Mouse (Mus musculus) neural tube, embryonic 10.5 days (tissue): ENCODE data around the gene Fbf1.
"Not testable (repeated sequence)": the region's sequence is repeated elsewhere in the genome, so short reads cannot be mapped to it uniquely, and the experiment has no call there.

Source experiments
- DNase-seq: peaks from one replicate; pipeline ENCODE4 v3.0.0-alpha.2; 2017; ENCODE audit warnings: low spot score; ENCODE audit errors: extremely low spot score

Fbf1 gene

GRCm38 (mm10) chr11:116109441-116110081 is 58.4 kb downstream of the Fbf1 start:
- peak; percentile 48 for DNase-seq

- no peak for DNase-seq
These were observed 59.4 kb downstream of the Fbf1 start for GRCm38 (mm10) chr11:116108464-116109137.

GRCm38 (mm10) chr11:116107777-116108285 is 60.1 kb downstream of the Fbf1 start:
- DNase-seq = peak; percentile 42

GRCm38 (mm10) chr11:116106963-116107776 is 60.8 kb downstream of the Fbf1 start:
- DNase-seq = no peak

GRCm38 (mm10) chr11:116106154-116106962 is 61.6 kb downstream of the Fbf1 start:
- DNase-seq = peak; percentile 50

- DNase-seq = no peak
These were observed 62.9 kb downstream of the Fbf1 start for GRCm38 (mm10) chr11:116105065-116105464.

GRCm38 (mm10) chr11:116104006-116104646 is 63.8 kb downstream of the Fbf1 start:
- peak; percentile 56 for DNase-seq

- DNase-seq = no peak
These were observed 64.4 kb downstream of the Fbf1 start for GRCm38 (mm10) chr11:116103572-116103971.

- no peak for DNase-seq
These were observed 65.5 kb downstream of the Fbf1 start for GRCm38 (mm10) chr11:116102472-116102871.

- no peak for DNase-seq
These were observed 66.0 kb downstream of the Fbf1 start for GRCm38 (mm10) chr11:116101931-116102381.

- DNase-seq = no peak
These were observed 67.1 kb downstream of the Fbf1 start for GRCm38 (mm10) chr11:116100839-116101238.

GRCm38 (mm10) chr11:116100385-116100784 is 67.6 kb downstream of the Fbf1 start:
- no peak for DNase-seq

GRCm38 (mm10) chr11:116099462-116099861 is 68.5 kb downstream of the Fbf1 start:
- no peak for DNase-seq

- no peak for DNase-seq
These were observed 69.1 kb downstream of the Fbf1 start for GRCm38 (mm10) chr11:116098711-116099460.

GRCm38 (mm10) chr11:116096213-116097108 is 71.5 kb downstream of the Fbf1 start:
- DNase-seq = no peak

GRCm38 (mm10) chr11:116095573-116095972 is 72.4 kb downstream of the Fbf1 start:
- DNase-seq = no peak

GRCm38 (mm10) chr11:116093771-116094565 is 74.0 kb downstream of the Fbf1 start:
- DNase-seq = no peak

GRCm38 (mm10) chr11:116092959-116093358 is 75.0 kb downstream of the Fbf1 start:
- DNase-seq = not testable (repeated sequence)
